9 mouse cellular contexts compared by ENCODE assay signal in genomic region chr6:146079734-146080443, GRCm38 (mm10).
DNase-seq lines count a peak whose midpoint lies in the region; ATAC-seq and TF ChIP-seq lines count a peak whose summit lies in the region.
"Had no signal": no experiment of that assay in that cellular context is flagged by ENCODE, and none has a peak within 500 bp of the region (broad histone marks: within the 10 kb centered on the region; RNA-seq: fewer than 3 reads in every experiment).

No protein-coding gene starts in this region.

- H3K4me3 ChIP-seq in layer of hippocampus, adult 2 months: no peak overlapping the region
- H3K4me3 ChIP-seq in small intestine, adult 2 months (ENCODE audit: low read depth, low read length): no peak overlapping the region
- H3K4me3 ChIP-seq: embryonic facial prominence, embryonic 15.5 days had no signal

- H3K27ac ChIP-seq in layer of hippocampus, adult 2 months: peak overlapping the region; percentile 43; the same call in 1 of the 2 replicates
- peak overlapping the region; percentile 35 for H3K27ac ChIP-seq in small intestine, adult 2 months (ENCODE audit: insufficient read depth, low read depth, low read length)
- H3K27ac ChIP-seq: embryonic facial prominence, embryonic 15.5 days had no signal

- H3K36me3 ChIP-seq in small intestine, adult 2 months (ENCODE audit: control insufficient read depth, insufficient read depth, low read length): no peaks in the 10 kb centered on the region
- H3K36me3 ChIP-seq: embryonic facial prominence, embryonic 15.5 days had no signal

- peak; percentile 37 for ATAC-seq in granulocyte monocyte progenitor cell, adult 5-6 weeks (replicated peaks; ENCODE audit: poor library complexity, severe bottlenecking)
- ATAC-seq: intestine, embryonic 16.5 days had no signal

- 47% methylated on average over 3 of the region's 3 CpGs for WGBS in small intestine, adult 2 months

- DNase-seq in layer of hippocampus, adult 2 months (ENCODE audit: low spot score in 2 of 2): no peak
- DNase-seq in layer of hippocampus, postnatal 25 days (ENCODE audit: extremely low spot score in 1 of 2, low spot score in 1 of 2): no peak
- DNase-seq in R1 (ENCODE audit: low read depth, low spot score): peak; percentile 11
- DNase-seq in adrenal gland, adult 2 months: no peak
- DNase-seq in cerebellum, postnatal 14 days: no peak

- peaks cover 5% of the 10 kb centered on the region for H3K4me1 ChIP-seq in small intestine, adult 2 months (ENCODE audit: control insufficient read depth, insufficient read depth, insufficient read length, low read length)

- no peak for TF ChIP-seq CTCF in layer of hippocampus, adult 2 months (conservative IDR thresholded peaks at IDR 0.05)
- TF ChIP-seq CTCF in small intestine, adult 2 months (IDR thresholded peaks at IDR 0.05; ENCODE audit: extremely low read depth, insufficient read length, insufficient replicate concordance, low read depth, low read length): no peak

- no peaks in the 10 kb centered on the region for H3K27me3 ChIP-seq in small intestine, adult 2 months (ENCODE audit: control insufficient read depth, insufficient read depth, low read length)
- H3K27me3 ChIP-seq: embryonic facial prominence, embryonic 15.5 days had no signal

- TF ChIP-seq POLR2A in small intestine, adult 2 months (IDR thresholded peaks at IDR 0.05; ENCODE audit: low read depth, low read length): no peak
